Mouse (Mus musculus) G1E (cell line): ENCODE results near the gene Zfp595. TPM values are rescaled to one million over a fixed set of nuclear protein-coding genes. Genes with fewer than 3 reads are reported as not detected.
"Not testable (repeated sequence)": the region's sequence is repeated elsewhere in the genome, so short reads cannot be mapped to it uniquely, and the experiment has no call there.

Experiments
- ATAC-seq: 2 replicates; pipeline ENCODE4 v1.8.0; 2016; ENCODE audit warnings: mild to moderate bottlenecking; ENCODE audit not compliant: insufficient number of reproducible peaks, poor library complexity, low FRiP score, severe bottlenecking; ENCODE audit errors: extremely low read depth
- DNase-seq: peaks from one replicate; pipeline ENCODE4 v3.0.0; 2012; ENCODE audit warnings: low spot score
- H3K27me3 ChIP-seq: 2 replicates; pipeline ENCODE4 v1.6.1; 2012; ENCODE audit warnings: mild to moderate bottlenecking, low read length, inconsistent platforms; ENCODE audit not compliant: insufficient read depth
- H3K36me3 ChIP-seq: replicated peaks from 2 replicates; pipeline ENCODE3; 2012; ENCODE audit warnings: mild to moderate bottlenecking, inconsistent platforms
- H3K4me1 ChIP-seq: 2 replicates; pipeline ENCODE4 v1.6.1; 2012; ENCODE audit warnings: low read depth, low read length, inconsistent platforms, mixed read lengths; ENCODE audit not compliant: insufficient read depth
- H3K4me3 ChIP-seq: 2 replicates; pipeline ENCODE4 v1.5.1; 2012; ENCODE audit warnings: low read depth, mild to moderate bottlenecking, inconsistent platforms, low read length, moderate library complexity, mixed read lengths
- H3K9me3 ChIP-seq: replicated peaks from 2 replicates; pipeline ENCODE4 v1.6.1; 2012; ENCODE audit warnings: inconsistent platforms
- CTCF ChIP-seq: IDR thresholded peaks from 2 replicates; pipeline ENCODE4 v1.5.1; 2012; ENCODE audit warnings: low read depth, low read length, inconsistent platforms, mixed read lengths
- GATA1 ChIP-seq: IDR thresholded peaks from 2 replicates; pipeline ENCODE4 v1.6.1; 2012; ENCODE audit warnings: borderline replicate concordance, low read length, inconsistent platforms, mixed read lengths
- GATA2 ChIP-seq: IDR thresholded peaks from 2 replicates; pipeline ENCODE4 v1.6.1; 2012; ENCODE audit warnings: low read depth, low read length, inconsistent platforms, borderline replicate concordance
- POLR2AphosphoS5 ChIP-seq: IDR thresholded peaks from 2 replicates; pipeline ENCODE4 v1.6.1; 2012; ENCODE audit warnings: low read depth, low read length, inconsistent platforms; ENCODE audit not compliant: insufficient replicate concordance
- TAL1 ChIP-seq: conservative IDR thresholded peaks from 2 replicates; pipeline ENCODE4 v1.6.1; 2012; ENCODE audit warnings: low read depth, low read length, inconsistent platforms, mixed read lengths
- polyA plus RNA-seq: library from polyadenylated mRNA; stranded (reverse); fragments of >175 nt; gene quantifications from 2 replicates; pipeline ENCODE4 v1.2.3, GENCODE M21; 2012
- total RNA-seq, 2 experiments: library from RNA; stranded (forward) in 1 of 2; stranded (reverse) in 1 of 2; fragments of 200-1000 nt in 1 of 2; fragments of >200 nt in 1 of 2; fragmentation: Nextera tagmentation in 1 of 2; gene quantifications; 2 replicates each; pipeline ENCODE4 v1.2.3; 2014 to 2017

The Zfp595 gene
- total RNA-seq (2014; fragmentation: Nextera tagmentation) (16.1 and 17.1 TPM in 2 replicates), total RNA-seq (2017) (7.6 and 9.2 TPM in 2 replicates), polyA plus RNA-seq (0.09 and 0.23 TPM in 2 replicates)

DNA sequence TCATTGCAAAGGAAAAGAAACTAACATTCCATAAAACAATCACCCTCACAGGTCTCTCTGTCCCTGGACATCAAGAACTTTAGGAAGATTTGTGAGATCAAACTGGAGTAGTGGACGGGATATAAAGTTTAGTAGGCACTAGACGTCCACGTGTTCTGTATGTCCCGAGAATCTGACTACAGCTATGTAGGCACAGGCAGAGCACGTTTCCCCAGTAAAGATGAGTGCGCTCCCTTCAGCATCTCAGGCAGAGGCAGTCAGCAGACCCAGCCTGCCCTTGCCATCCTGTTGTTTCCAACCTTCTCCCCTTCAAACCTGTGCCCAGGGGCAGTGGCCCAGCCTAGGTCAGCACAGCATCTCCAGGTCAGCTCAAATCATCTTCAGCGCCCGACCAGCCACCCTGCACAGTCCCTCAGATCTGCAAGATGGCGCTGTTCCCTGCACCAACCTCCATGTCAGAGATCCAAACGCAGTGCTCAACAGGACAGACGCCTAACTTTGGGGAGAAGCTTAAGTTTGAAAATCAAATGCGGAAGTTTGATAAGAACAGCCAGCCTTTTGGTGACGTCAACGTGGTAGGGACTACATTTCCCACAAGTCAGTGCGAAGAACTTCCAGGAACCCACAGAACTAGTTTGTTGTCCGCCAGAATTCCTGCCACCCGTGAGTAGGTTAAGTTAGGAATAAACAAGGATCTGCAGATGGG, at the start of gene Zfp595:
Gene Zfp595, minus strand, starts transcription at position 552 of the 706 bp plus-strand sequence.
- no peak for TF ChIP-seq CTCF
- TF ChIP-seq POLR2AphosphoS5, result no peak
- TF ChIP-seq GATA2, result no peak
- no peak for TF ChIP-seq TAL1
- TF ChIP-seq GATA1, result no peak
- no peaks in the 10 kb centered on the region for H3K9me3 ChIP-seq
- peak; percentile 25 for DNase-seq
- H3K36me3 ChIP-seq, result no peaks in the 10 kb centered on the region
- peak; percentile 96 for ATAC-seq
- peak within 1 kb of the TSS; percentile 76 for H3K4me3 ChIP-seq
- H3K27me3 ChIP-seq, result no peaks in the 10 kb centered on the region
- H3K4me1 ChIP-seq, result peaks cover 11% of the 10 kb centered on the region

DNA sequence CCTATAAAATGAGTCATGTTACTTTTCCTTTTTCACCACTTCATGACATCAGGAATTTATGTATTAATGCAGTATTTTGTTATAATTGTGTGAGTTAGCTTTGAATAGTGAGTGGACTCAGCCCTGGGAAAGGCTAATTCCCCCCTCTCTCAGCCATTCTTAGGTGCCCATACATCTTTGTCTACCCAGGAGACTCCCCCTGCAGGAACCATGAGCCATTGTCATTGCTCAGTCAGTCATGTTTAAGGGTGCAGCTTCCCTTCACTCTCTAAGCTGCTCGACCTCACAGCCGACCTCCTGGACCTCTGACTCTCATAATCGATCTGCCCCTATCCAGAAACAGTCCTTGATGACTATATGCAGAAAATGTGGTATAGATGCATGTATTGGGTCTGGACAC, 43.9 kb upstream of the Zfp595 start:
- H3K4me1 ChIP-seq, H3K9me3 ChIP-seq, ATAC-seq, H3K4me3 ChIP-seq, DNase-seq, H3K27me3 ChIP-seq, H3K36me3 ChIP-seq: not testable (repeated sequence)

DNA sequence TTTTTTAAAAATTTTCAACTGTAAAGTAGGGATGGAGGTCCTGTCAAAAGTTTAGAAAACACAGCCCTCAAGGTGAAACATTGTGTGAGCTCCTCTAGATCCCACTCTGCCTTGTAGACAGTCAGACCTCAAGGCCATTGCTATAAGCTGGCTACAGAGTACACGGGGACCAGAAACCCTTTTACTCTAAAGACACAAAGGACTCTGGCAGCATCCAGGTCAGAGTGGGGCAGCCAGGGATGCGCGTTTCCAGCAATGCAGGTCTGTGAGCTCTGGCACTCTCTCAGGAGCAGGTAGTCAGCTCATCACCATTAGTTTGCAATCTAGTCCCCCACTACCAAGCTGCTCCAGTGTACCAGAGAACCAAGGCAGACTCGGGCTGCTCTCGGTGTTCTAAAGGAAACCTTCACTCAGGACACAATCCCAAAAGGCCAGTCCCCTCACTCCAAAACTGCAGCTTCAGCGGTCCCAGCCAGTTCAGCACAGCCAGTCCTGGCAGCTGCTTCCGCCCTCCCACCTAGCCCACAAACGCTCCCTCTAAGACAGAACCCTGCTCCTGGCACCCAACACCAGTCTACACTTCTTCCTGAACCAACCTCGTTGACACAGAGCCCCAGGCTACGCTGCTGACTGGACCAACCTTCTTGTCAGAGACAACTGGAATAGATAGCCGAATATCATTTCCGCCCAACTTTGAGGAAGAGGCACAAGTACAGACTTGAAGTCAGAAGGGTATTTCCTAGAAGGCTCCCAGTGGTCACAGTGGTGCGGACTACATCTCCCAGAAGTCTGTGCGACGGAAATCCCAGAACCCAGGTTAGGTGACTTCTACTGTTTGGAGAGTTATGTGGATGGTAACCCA, 42.9 kb upstream of the Zfp595 start, which contains the start of the genes Gm28041 and Zfp456:
Gene Gm28041, minus strand, starts transcription at position 684 of the 862 bp plus-strand sequence.
Gene Zfp456, minus strand, starts transcription at position 761 of the 862 bp plus-strand sequence.
- ATAC-seq, result peak; percentile 93
- not testable (repeated sequence) for H3K9me3 ChIP-seq, H3K36me3 ChIP-seq, H3K4me1 ChIP-seq, DNase-seq, H3K27me3 ChIP-seq
- peak within 1 kb of the TSS; percentile 68 for H3K4me3 ChIP-seq

DNA sequence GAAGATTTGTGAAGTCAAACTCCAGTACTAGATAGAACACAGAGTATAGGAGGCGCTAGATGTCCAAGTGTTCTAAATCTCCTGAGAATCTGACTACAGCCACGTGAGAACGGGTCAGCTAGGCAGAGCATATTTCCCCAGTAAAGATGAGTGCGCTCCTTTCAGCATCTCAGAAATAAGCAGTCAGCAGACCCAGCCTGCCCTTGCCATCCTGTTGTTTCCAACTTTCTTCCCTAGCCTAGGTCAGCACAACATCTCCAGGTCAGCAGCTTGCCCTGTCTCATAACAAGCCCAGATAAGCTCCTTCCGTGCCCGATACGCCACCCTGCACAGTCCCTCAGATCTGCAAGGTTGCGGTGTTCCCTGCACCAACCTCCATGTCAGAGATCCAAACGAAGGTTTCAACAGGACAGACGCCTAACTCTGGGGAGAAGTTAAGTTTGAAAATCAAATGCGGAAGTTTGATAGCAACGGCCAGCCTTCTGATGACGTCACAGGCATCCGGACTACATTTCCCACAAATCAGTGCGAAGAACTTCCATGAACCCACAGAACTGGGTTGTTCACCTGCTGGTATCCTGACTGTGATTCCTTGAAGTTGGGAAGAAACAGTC, 27.9 kb upstream of the Zfp595 start, which contains the start of the genes Gm28044 and Zfp953:
Gene Gm28044, minus strand, starts transcription at position 406 of the 614 bp plus-strand sequence.
Gene Zfp953, minus strand, starts transcription at position 475 of the 614 bp plus-strand sequence.
- no peak for DNase-seq
- Histone ChIP-seq H3K27me3 (no peaks in the 10 kb centered on the region), H3K36me3 (no peaks in the 10 kb centered on the region), H3K4me1 (peaks cover 13% of the 10 kb centered on the region), H3K4me3 (peak within 1 kb of the TSS; percentile 74), H3K9me3 (no peaks in the 10 kb centered on the region)
- TF ChIP-seq GATA2 (no peak), GATA1 (no peak), CTCF (no peak), TAL1 (no peak), POLR2AphosphoS5 (no peak)
- ATAC-seq, result peak; percentile 82

DNA sequence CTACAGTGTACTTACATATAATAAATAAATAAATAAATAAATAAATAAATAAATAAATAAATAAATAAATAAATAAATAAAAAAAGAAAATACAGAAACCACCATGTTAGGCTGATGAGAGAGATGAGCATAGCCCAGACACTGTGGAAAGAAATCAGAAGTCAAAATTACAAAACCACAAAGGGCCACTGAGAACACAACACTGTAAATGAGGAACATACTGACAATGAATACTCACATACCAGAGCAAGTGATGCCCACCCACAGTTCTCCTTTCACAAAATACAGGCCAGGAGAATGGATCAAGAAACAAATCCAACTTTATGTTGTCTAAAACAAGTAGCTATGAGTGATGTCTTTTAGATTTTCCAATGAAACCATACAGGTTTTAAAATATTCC, 19.5 kb upstream of the Zfp595 start:
- Histone ChIP-seq H3K4me1 (no peaks in the 10 kb centered on the region), H3K9me3 (no peaks in the 10 kb centered on the region), H3K27me3 (no peaks in the 10 kb centered on the region), H3K36me3 (no peaks in the 10 kb centered on the region), H3K4me3 (no peak overlapping the region)
- TF ChIP-seq TAL1 (no peak), CTCF (no peak), GATA2 (no peak), POLR2AphosphoS5 (no peak), GATA1 (no peak)
- ATAC-seq, result no peak
- DNase-seq, result no peak

DNA sequence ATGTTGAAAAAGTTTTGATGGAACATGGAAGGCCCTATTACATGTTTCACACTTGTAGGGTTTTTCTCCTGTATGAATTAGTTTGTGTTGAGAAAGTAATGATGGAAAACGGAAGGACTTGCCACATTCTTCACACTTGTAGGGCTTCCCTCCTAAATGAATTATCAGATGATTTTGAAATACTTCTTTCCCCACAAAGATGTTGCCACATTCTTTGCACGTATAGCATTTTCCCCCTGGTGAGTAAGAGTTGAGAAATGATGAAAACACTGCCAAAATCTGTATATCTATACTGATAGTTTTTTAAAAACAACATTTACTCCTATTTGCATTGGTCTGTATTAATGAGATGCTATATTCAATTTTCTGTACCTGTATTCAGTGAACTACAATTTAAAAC, 11.1 kb upstream of the Zfp595 start:
- no peak for DNase-seq
- Histone ChIP-seq H3K9me3 (no peaks in the 10 kb centered on the region), H3K4me1 (no peaks in the 10 kb centered on the region), H3K27me3 (no peaks in the 10 kb centered on the region), H3K4me3 (no peak overlapping the region), H3K36me3 (peaks cover 12% of the 10 kb centered on the region)
- TF ChIP-seq POLR2AphosphoS5 (no peak), GATA2 (no peak), TAL1 (no peak), GATA1 (no peak), CTCF (no peak)
- no peak for ATAC-seq
